Mouse (Mus musculus): ENCODE data around the gene Ifnab.

GRCm38 (mm10) chr4:88718715-88719114 is 27.6 kb upstream of the Ifnab start:
- TF ChIP-seq TAL1 (conservative IDR thresholded peaks at IDR 0.05; ENCODE audit: low read depth, low read length) (no peak), CTCF (IDR thresholded peaks at IDR 0.05; ENCODE audit: low read depth, low read length) (no peak), POLR2AphosphoS5 (IDR thresholded peaks at IDR 0.05; ENCODE audit: insufficient replicate concordance, low read depth, low read length) (no peak), GATA1 (IDR thresholded peaks at IDR 0.05; ENCODE audit: borderline replicate concordance, low read length) (no peak), GATA2 (IDR thresholded peaks at IDR 0.05; ENCODE audit: borderline replicate concordance, low read depth, low read length) (no peak)
